Mouse (Mus musculus): ENCODE data around the gene Nsmce3. TPM values are rescaled to one million over a fixed set of nuclear protein-coding genes. Genes with fewer than 3 reads are reported as not detected.

Gene Nsmce3
- polyA plus RNA-seq, 1 experiment from 2014 or later: 10.3 TPM

DNA sequence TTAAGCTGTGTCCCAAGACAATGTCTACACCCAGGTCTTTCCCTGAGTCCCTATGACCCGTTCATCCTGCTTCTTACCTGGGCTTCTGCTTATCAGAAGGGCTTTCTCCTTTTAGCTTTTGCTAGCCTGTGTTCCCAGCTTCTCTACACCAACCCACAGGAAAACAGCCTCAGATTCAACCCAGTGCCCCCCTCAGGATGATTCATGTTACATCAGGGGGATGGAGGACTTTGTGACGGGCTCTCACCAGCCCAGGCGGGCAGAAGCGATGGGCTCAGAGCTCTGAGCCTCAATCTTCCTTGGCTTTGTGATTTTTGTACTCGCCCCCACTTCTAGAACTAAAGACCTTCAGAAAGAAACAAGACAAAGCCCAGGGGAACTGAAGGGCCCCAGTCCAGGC is 51.7 kb downstream of the Nsmce3 start:
- H3K27me3 ChIP-seq (ENCODE audit: control insufficient read depth, insufficient read depth, low read depth, low read length): no peaks in the 10 kb centered on the region
- no peak overlapping the region for H3K9ac ChIP-seq (ENCODE audit: low read depth, low read length)
- H3K9me3 ChIP-seq (replicated peaks; ENCODE audit: control insufficient read depth, low read length, poor library complexity, severe bottlenecking): no peaks in the 10 kb centered on the region
- H3K4me2 ChIP-seq (ENCODE audit: low read length): no peak overlapping the region
- H3K4me1 ChIP-seq (ENCODE audit: control insufficient read depth, insufficient read depth, low read length): no peaks in the 10 kb centered on the region
- H3K27ac ChIP-seq (ENCODE audit: low read length): no peak overlapping the region
- no peaks in the 10 kb centered on the region for H3K36me3 ChIP-seq (ENCODE audit: control insufficient read depth, insufficient read depth, low read length)
- WGBS: 83% methylated on average over 5 of the region's 5 CpGs
- no peak for ATAC-seq
- no peak overlapping the region for H3K4me3 ChIP-seq (ENCODE audit: low read depth, low read length)

DNA sequence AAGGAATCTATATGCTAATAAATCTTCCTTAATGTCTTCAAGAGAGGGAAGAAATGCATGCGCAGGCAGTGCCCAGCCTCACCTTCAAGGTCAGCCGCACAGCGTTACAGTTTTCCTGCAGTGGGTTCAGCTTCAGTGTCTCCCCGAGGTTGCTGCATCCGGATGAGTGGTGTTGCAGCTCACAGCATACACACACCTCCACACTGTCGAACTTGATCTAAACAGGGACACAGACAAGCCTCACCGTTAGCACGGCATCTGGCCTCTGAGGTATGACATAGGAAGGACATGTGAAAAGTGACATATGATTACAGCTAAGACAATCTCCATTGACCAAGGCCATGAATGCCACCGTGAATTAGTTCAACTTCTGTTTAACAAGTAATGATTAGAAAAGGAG is 53.1 kb downstream of the Nsmce3 start:
- Histone ChIP-seq H3K4me2 (ENCODE audit: low read length) (no peak overlapping the region), H3K4me3 (ENCODE audit: low read depth, low read length) (no peak overlapping the region), H3K27me3 (ENCODE audit: control insufficient read depth, insufficient read depth, low read depth, low read length) (no peaks in the 10 kb centered on the region), H3K9ac (ENCODE audit: low read depth, low read length) (no peak overlapping the region), H3K4me1 (ENCODE audit: control insufficient read depth, insufficient read depth, low read length) (no peaks in the 10 kb centered on the region), H3K27ac (ENCODE audit: low read length) (no peak overlapping the region), H3K9me3 (replicated peaks; ENCODE audit: control insufficient read depth, low read length, poor library complexity, severe bottlenecking) (no peaks in the 10 kb centered on the region), H3K36me3 (ENCODE audit: control insufficient read depth, insufficient read depth, low read length) (no peaks in the 10 kb centered on the region)
- ATAC-seq: no peak
- WGBS: 87% methylated on average over 9 of the region's 9 CpGs

All from midbrain, embryonic 16.5 days (tissue).